In genomic region chr15:77381481-77381880, GRCm38 (mm10) we compare ENCODE assay signal across 20 mouse cellular contexts. TPM values are rescaled to one million over a fixed set of nuclear protein-coding genes. Genes with fewer than 3 reads are reported as not detected.
"Had no signal": no experiment of that assay in that cellular context is flagged by ENCODE, and none has a peak within 500 bp of the region (broad histone marks: within the 10 kb centered on the region; RNA-seq: fewer than 3 reads in every experiment).

No protein-coding gene starts in this region.

- DNase-seq: retina, postnatal 1 day; right cerebral cortex, adult 18-20 months; right cerebral cortex, postnatal 14 days; right cerebral cortex, postnatal 25 days; right cerebral cortex, postnatal 4 days; spleen, adult 18-20 months; thymus, adult 18-20 months; thymus, adult 2 months; thymus, postnatal 14 days; thymus, postnatal 25 days; thymus, postnatal 36 days; thymus, postnatal 4 days had no signal

- H3K9me3 ChIP-seq: neural tube, embryonic 13.5 days; neural tube, embryonic 15.5 days; stomach, embryonic 15.5 days had no signal

- H3K27ac ChIP-seq: neural tube, embryonic 13.5 days; neural tube, embryonic 15.5 days; stomach, embryonic 15.5 days; stomach, postnatal 0 days had no signal

- H3K4me3 ChIP-seq: neural tube, embryonic 13.5 days; neural tube, embryonic 15.5 days; stomach, embryonic 15.5 days had no signal

- H3K4me1 ChIP-seq: neural tube, embryonic 13.5 days; neural tube, embryonic 15.5 days; stomach, embryonic 15.5 days had no signal

- H3K27me3 ChIP-seq: neural tube, embryonic 13.5 days; neural tube, embryonic 15.5 days; stomach, embryonic 15.5 days had no signal

- H3K36me3 ChIP-seq: neural tube, embryonic 13.5 days; neural tube, embryonic 15.5 days; stomach, embryonic 15.5 days had no signal

- H3K4me2 ChIP-seq: neural tube, embryonic 13.5 days; neural tube, embryonic 15.5 days; stomach, embryonic 15.5 days had no signal

- H3K9ac ChIP-seq: neural tube, embryonic 13.5 days; neural tube, embryonic 15.5 days; stomach, embryonic 15.5 days had no signal

RNA-seq across cellular contexts. Expression of gene Apol7a, which starts 17.4 kb away (rescaled TPM):
- polyA plus RNA-seq: neural tube, embryonic 14.5 days; neural tube, embryonic 15.5 days; thymus, postnatal 0 days had no signal

RNA-seq across cellular contexts. Expression of gene Apol9a, which starts 29.5 kb away (rescaled TPM):
- polyA plus RNA-seq: stomach, embryonic 14.5 days; stomach, embryonic 16.5 days had no signal
